Comparison of ENCODE assay signal across 10 mouse cellular contexts in genomic region chr1:59144543-59144942, GRCm38 (mm10). TPM values are rescaled to one million over a fixed set of nuclear protein-coding genes. Genes with fewer than 3 reads are reported as not detected.
DNase-seq lines count a peak whose midpoint lies in the region; ATAC-seq and TF ChIP-seq lines count a peak whose summit lies in the region.
"Had no signal": no experiment of that assay in that cellular context is flagged by ENCODE, and none has a peak within 500 bp of the region (broad histone marks: within the 10 kb centered on the region; RNA-seq: fewer than 3 reads in every experiment).

No protein-coding gene starts in this region.

- no peaks in the 10 kb centered on the region for H3K9me3 ChIP-seq in heart, embryonic 10.5 days
- H3K9me3 ChIP-seq in E14TG2a.4 (ENCODE audit: low read length): no peaks in the 10 kb centered on the region
- H3K9me3 ChIP-seq in midbrain, embryonic 13.5 days: no peaks in the 10 kb centered on the region
- H3K9me3 ChIP-seq: embryonic facial prominence, embryonic 15.5 days had no signal

- H3K4me2 ChIP-seq in midbrain, embryonic 13.5 days (replicated peaks): no peak overlapping the region
- H3K4me2 ChIP-seq: embryonic facial prominence, embryonic 15.5 days had no signal

- no peak overlapping the region for H3K4me3 ChIP-seq in heart, embryonic 10.5 days
- no peak overlapping the region for H3K4me3 ChIP-seq in E14TG2a.4 (replicated peaks; ENCODE audit: low read length)
- H3K4me3 ChIP-seq in midbrain, embryonic 13.5 days (replicated peaks): no peak overlapping the region
- H3K4me3 ChIP-seq: embryonic facial prominence, embryonic 15.5 days had no signal

- DNase-seq in heart, postnatal 36 days: peak; percentile 10 to 33
- DNase-seq in heart, embryonic 10.5 days (ENCODE audit: low spot score): no peak
- peak; percentile 43 to 62 for DNase-seq in adrenal gland, postnatal 36 days
- DNase-seq in kidney, postnatal 36 days: peak; percentile 49 to 80
- DNase-seq in testis, postnatal 10 days (ENCODE audit: low spot score): peak; percentile 47
- DNase-seq in left cerebral cortex, postnatal 25 days (ENCODE audit: low spot score in 2 of 2): no peak

- intact Hi-C loops in heart, postnatal 36 days (cut with DNase I): loop anchor here (1.0 to 5.0 kb wide), 2 partner anchors 94 to 137 kb away; no protein-coding TSS in a partner anchor
- intact Hi-C loops in left cerebral cortex, postnatal 25 days (cut with DNase I): loop anchor here (2.0 to 10.0 kb wide), 3 partner anchors 80 to 140 kb away; partner anchors contain the start of gene Als2

- no peaks in the 10 kb centered on the region for H3K27me3 ChIP-seq in heart, embryonic 10.5 days (ENCODE audit: insufficient read depth, poor library complexity, severe bottlenecking)
- H3K27me3 ChIP-seq in E14TG2a.4 (ENCODE audit: insufficient read depth, low read length): no peaks in the 10 kb centered on the region
- H3K27me3 ChIP-seq in midbrain, embryonic 13.5 days: no peaks in the 10 kb centered on the region
- H3K27me3 ChIP-seq: embryonic facial prominence, embryonic 15.5 days had no signal

- H3K4me1 ChIP-seq in heart, embryonic 10.5 days: no peaks in the 10 kb centered on the region
- no peaks in the 10 kb centered on the region for H3K4me1 ChIP-seq in E14TG2a.4 (replicated peaks; ENCODE audit: low read depth, low read length)
- H3K4me1 ChIP-seq in midbrain, embryonic 13.5 days (replicated peaks): no peaks in the 10 kb centered on the region
- H3K4me1 ChIP-seq: embryonic facial prominence, embryonic 15.5 days had no signal

- H3K9ac ChIP-seq in midbrain, embryonic 13.5 days (replicated peaks): no peak overlapping the region
- H3K9ac ChIP-seq: embryonic facial prominence, embryonic 15.5 days had no signal

- 71% methylated on average over 10 of the region's 10 CpGs for WGBS in heart, embryonic 10.5 days
- WGBS in midbrain, embryonic 13.5 days: 79% methylated on average over 10 of the region's 10 CpGs

- no peaks in the 10 kb centered on the region for H3K36me3 ChIP-seq in heart, embryonic 10.5 days
- H3K36me3 ChIP-seq in E14TG2a.4 (ENCODE audit: insufficient read depth, low read length): no peaks in the 10 kb centered on the region
- H3K36me3 ChIP-seq in midbrain, embryonic 13.5 days: no peaks in the 10 kb centered on the region
- H3K36me3 ChIP-seq: embryonic facial prominence, embryonic 15.5 days had no signal

- H3K27ac ChIP-seq in heart, embryonic 10.5 days: no peak overlapping the region
- H3K27ac ChIP-seq in midbrain, embryonic 13.5 days: no peak overlapping the region
- H3K27ac ChIP-seq: embryonic facial prominence, embryonic 15.5 days had no signal

- no peak for ATAC-seq in midbrain, embryonic 13.5 days

- peak; percentile 58 for TF ChIP-seq CTCF in E14TG2a.4 (conservative IDR thresholded peaks at IDR 0.05; ENCODE audit: low read length)

RNA-seq across cellular contexts. Expression of gene Mpp4, which starts 18.6 kb away (rescaled TPM):
- total RNA-seq in heart, postnatal 36 days (2021): under 1 TPM in 1 of 2 experiments, not detected in 1; 0.08 TPM
- polyA plus RNA-seq in heart, embryonic 10.5 days (2016; fragmentation: Nextera tagmentation; extraction: Ambion mirVana): 0.49 TPM in 2 replicates
- under 1 TPM; 0.16 to 0.23 TPM for total RNA-seq in adrenal gland, postnatal 36 days (2021)
- polyA plus RNA-seq in midbrain, embryonic 13.5 days (2015; fragmentation: Nextera tagmentation; extraction: Ambion mirVana): 0.46 and 0.59 TPM in 2 replicates
- total RNA-seq in left cerebral cortex, postnatal 25 days (2021): 1 to 10 TPM; 1.0 to 1.5 TPM

RNA-seq across cellular contexts. Expression of gene Tmem237, which starts 24.3 kb away (rescaled TPM):
- 1 to 10 TPM; 3.6 to 4.4 TPM for total RNA-seq in heart, postnatal 36 days (2021)
- polyA plus RNA-seq in heart, embryonic 10.5 days (2016; fragmentation: Nextera tagmentation; extraction: Ambion mirVana): 17.8 and 29.8 TPM in 2 replicates
- total RNA-seq in adrenal gland, postnatal 36 days (2021): 10 to 100 TPM; 19.2 to 19.4 TPM
- 46.6 and 47.9 TPM in 2 replicates for polyA plus RNA-seq in midbrain, embryonic 13.5 days (2015; fragmentation: Nextera tagmentation; extraction: Ambion mirVana)
- 10 to 100 TPM; 28.0 to 34.3 TPM for total RNA-seq in left cerebral cortex, postnatal 25 days (2021)

RNA-seq across cellular contexts. Expression of gene C2cd6, which starts 49.8 kb away (rescaled TPM):
- not detected for total RNA-seq in heart, postnatal 36 days (2021)
- polyA plus RNA-seq in heart, embryonic 10.5 days (2016; fragmentation: Nextera tagmentation; extraction: Ambion mirVana): not detected in 2 replicates
- not detected for total RNA-seq in adrenal gland, postnatal 36 days (2021)
- not detected in 2 replicates for polyA plus RNA-seq in midbrain, embryonic 13.5 days (2015; fragmentation: Nextera tagmentation; extraction: Ambion mirVana)
- total RNA-seq in left cerebral cortex, postnatal 25 days (2021): not detected
- polyA plus RNA-seq: embryonic facial prominence, embryonic 15.5 days; liver, embryonic 16.5 days had no signal

Comparison
In these comparisons a context has a peak if more than half of its experiments do, and no peak if none do; other contexts are left out.
1. DNase-seq: peak in heart, postnatal 36 days (2 of 2), adrenal gland, postnatal 36 days (2 of 2), kidney, postnatal 36 days (2 of 2) and testis, postnatal 10 days (single experiment); none in heart, embryonic 10.5 days (single experiment) and left cerebral cortex, postnatal 25 days (0 of 2).